Mouse (Mus musculus): ENCODE data around the gene Fam234b. TPM values are rescaled to one million over a fixed set of nuclear protein-coding genes. Genes with fewer than 3 reads are reported as not detected.

Fam234b gene
- polyA plus RNA-seq, 1 experiment from 2014 or later: 8.0 TPM

DNA sequence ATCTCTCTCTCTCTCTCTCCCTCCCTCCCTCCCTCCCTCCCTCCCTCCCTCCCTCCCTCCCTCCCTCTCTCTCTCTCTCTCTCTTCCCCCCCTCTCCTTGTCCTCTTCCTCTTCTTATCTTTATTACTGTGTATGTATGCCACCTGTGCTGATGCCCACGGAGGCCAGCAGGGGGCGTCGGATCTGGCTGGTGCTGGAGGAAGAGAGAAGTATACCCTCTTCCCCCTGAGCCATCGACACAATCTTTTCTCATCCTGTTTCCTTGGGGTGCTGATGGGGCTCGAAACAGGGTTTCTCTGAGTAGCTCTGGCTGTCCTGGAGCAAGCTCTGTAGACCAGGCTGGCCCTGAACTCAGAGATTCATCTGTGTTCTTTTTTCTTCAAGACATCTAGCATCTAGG is 14.9 kb upstream of the Fam234b start:
- WGBS: 47% methylated on average over 5 of the region's 5 CpGs
- no peak for ATAC-seq (ENCODE audit: extremely low read depth, insufficient number of reproducible peaks, low FRiP score, low TSS enrichment)
- Histone ChIP-seq H3K9ac (no peak overlapping the region), H3K4me3 (no peak overlapping the region), H3K27ac (replicated peaks) (no peak overlapping the region), H3K4me2 (no peak overlapping the region), H3K4me1 (0 out of 2 replicates have a peak, but pooled peaks cover 5% of the 10 kb centered on the region), H3K27me3 (replicated peaks) (peaks cover 22% of the 10 kb centered on the region; the same call in 1 of the 2 replicates), H3K9me3 (no peaks in the 10 kb centered on the region), H3K36me3 (no peaks in the 10 kb centered on the region)

DNA sequence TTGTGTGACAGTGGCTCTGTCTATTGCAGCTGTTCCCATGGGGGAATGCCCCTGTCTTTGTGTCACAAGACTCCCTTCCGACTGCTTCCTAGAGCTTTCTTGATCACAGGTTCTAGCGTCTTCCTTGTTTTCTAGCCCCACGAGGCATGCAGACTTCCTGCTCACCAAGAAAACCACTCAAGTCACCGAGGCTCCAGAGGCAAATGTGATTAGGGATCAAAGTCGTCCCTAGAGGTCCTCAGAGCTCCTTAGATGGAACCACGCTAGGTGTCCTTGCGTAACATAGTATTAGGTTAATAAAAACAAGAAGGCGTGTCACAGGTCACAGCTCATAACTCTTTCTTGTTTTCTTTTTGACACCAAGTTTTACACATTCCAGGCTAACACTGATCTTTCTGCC is 13.8 kb upstream of the Fam234b start:
- H3K27me3 ChIP-seq (replicated peaks): peaks cover 22% of the 10 kb centered on the region; the same call in 1 of the 2 replicates
- WGBS: 31% methylated on average over 8 of the region's 8 CpGs
- H3K9ac ChIP-seq: no peak overlapping the region
- H3K36me3 ChIP-seq: no peaks in the 10 kb centered on the region
- H3K4me3 ChIP-seq: no peak overlapping the region
- H3K4me1 ChIP-seq: 0 out of 2 replicates have a peak, but pooled peaks cover 5% of the 10 kb centered on the region
- no peak overlapping the region for H3K27ac ChIP-seq (replicated peaks)
- no peak overlapping the region for H3K4me2 ChIP-seq
- no peak for ATAC-seq (ENCODE audit: extremely low read depth, insufficient number of reproducible peaks, low FRiP score, low TSS enrichment)
- H3K9me3 ChIP-seq: no peaks in the 10 kb centered on the region

DNA sequence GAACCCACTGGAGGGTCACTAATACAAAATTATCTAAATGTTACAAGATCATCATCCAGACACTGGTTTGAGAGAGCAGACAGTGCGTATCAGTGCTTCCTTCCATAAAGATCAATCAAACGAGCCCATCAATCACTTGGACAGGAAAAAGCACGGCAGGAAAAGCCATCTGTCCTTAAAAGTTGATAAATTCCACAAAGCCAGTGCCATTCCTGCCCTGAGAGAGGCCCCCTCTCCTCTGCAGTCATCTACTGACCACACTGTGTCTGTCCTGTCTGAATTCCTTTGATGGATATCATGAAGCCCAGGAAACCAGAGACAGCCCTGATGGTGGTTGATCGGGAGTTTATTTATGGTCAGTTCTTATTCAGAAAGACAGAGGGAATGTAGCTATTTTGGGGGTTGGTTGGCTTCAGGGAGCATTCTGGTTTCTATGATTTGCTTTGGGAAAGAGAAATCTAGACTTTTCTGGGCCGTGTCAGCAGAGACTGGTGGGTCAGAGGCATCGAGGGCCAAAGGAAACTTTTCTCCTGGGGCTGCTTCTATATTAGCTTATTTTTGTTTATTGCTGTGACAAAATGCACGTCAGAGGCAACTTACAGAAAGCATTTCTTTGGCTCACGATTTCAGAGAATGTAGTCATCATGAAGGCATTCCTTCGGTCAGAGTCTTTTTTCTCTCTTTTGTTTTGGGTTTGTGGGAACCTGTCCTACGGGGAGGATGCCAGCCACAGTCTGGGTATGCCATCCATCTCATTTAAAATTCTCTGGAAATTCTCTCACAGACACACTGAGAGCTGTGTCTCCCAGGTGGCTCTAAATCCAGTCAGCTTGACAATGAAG is 10.5 kb upstream of the Fam234b start:
- no peak overlapping the region for H3K4me3 ChIP-seq
- no peak overlapping the region for H3K27ac ChIP-seq (replicated peaks)
- H3K4me2 ChIP-seq: no peak overlapping the region
- no peaks in the 10 kb centered on the region for H3K36me3 ChIP-seq
- WGBS: 54% methylated on average over 10 of the region's 10 CpGs
- no peak overlapping the region for H3K9ac ChIP-seq
- H3K27me3 ChIP-seq (replicated peaks): no peaks in the 10 kb centered on the region
- 0 out of 2 replicates have a peak, but pooled peaks cover 5% of the 10 kb centered on the region for H3K4me1 ChIP-seq
- no peak for ATAC-seq (ENCODE audit: extremely low read depth, insufficient number of reproducible peaks, low FRiP score, low TSS enrichment)
- no peaks in the 10 kb centered on the region for H3K9me3 ChIP-seq

GRCm38 (mm10) chr6:135188629-135189028 is 9.1 kb upstream of the Fam234b start:
- WGBS: 62% methylated on average over 4 of the region's 4 CpGs
- Histone ChIP-seq H3K4me3 (no peak overlapping the region), H3K9ac (no peak overlapping the region), H3K27ac (replicated peaks) (no peak overlapping the region), H3K27me3 (replicated peaks) (no peaks in the 10 kb centered on the region), H3K4me2 (no peak overlapping the region), H3K9me3 (no peaks in the 10 kb centered on the region), H3K36me3 (no peaks in the 10 kb centered on the region), H3K4me1 (peaks cover 14% of the 10 kb centered on the region)
- no peak for ATAC-seq (ENCODE audit: extremely low read depth, insufficient number of reproducible peaks, low FRiP score, low TSS enrichment)

DNA sequence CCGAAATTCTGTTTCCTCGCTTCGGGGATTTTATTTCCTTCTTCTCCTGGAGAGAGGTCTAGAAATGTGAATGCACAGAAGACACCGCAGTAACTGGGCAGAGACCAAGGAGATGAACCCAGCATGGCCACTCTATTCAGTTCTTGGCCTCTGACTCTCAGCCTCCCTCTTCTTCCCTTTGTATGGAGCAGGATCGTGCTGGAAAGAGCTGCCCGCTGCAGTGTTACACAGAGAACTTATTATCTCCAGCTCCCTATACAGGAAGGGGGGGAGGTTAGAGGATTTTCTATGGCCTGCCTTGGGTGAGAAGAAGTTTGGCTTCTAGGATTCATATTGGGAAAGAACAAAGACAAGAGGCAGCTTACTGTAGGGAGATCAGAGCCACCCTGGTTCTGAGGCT is 7.7 kb upstream of the Fam234b start:
- Histone ChIP-seq H3K27me3 (replicated peaks) (no peaks in the 10 kb centered on the region; the same call in 1 of the 2 replicates), H3K4me3 (no peak overlapping the region), H3K27ac (replicated peaks) (no peak overlapping the region), H3K36me3 (no peaks in the 10 kb centered on the region), H3K9ac (no peak overlapping the region), H3K4me2 (no peak overlapping the region), H3K4me1 (peaks cover 22% of the 10 kb centered on the region), H3K9me3 (no peaks in the 10 kb centered on the region)
- WGBS: 69% methylated on average over 6 of the region's 6 CpGs
- ATAC-seq (ENCODE audit: extremely low read depth, insufficient number of reproducible peaks, low FRiP score, low TSS enrichment): no peak

- no peak overlapping the region for H3K4me2 ChIP-seq
- ATAC-seq (ENCODE audit: extremely low read depth, insufficient number of reproducible peaks, low FRiP score, low TSS enrichment): no peak
- H3K27ac ChIP-seq (replicated peaks): no peak overlapping the region
These were observed 5.9 kb upstream of the Fam234b start for GRCm38 (mm10) chr6:135191906-135192305.

DNA sequence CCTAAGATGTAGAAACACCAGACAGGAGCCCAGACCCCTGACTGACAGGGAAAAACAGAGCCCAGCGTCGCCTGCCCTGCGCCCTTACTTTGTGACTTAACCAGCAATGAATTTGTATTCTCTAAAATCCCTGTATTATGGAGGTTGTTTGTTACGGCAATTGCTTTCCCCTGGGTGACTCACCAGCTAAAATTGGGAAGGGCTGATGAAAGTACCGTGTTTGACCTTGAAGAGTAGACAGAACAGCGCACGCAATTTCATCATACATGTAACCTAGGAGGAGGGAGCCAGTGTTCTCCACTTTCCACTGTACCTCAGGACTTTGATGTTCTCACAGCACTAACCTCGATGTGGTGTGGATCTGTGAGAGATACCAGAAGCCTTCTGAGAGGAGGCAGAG is 4.8 kb upstream of the Fam234b start:
- Histone ChIP-seq H3K9ac (no peak overlapping the region), H3K9me3 (no peaks in the 10 kb centered on the region), H3K27ac (replicated peaks) (no peak overlapping the region), H3K4me2 (no peak overlapping the region), H3K36me3 (no peaks in the 10 kb centered on the region), H3K4me3 (no peak overlapping the region), H3K4me1 (peaks cover 21% of the 10 kb centered on the region), H3K27me3 (replicated peaks) (peaks cover 4% of the 10 kb centered on the region; the same call in 1 of the 2 replicates)
- no peak for ATAC-seq (ENCODE audit: extremely low read depth, insufficient number of reproducible peaks, low FRiP score, low TSS enrichment)
- WGBS: 78% methylated on average over 8 of the region's 8 CpGs

More at GRCm38 (mm10) chr6:135191906-135192305, 5.9 kb upstream of the Fam234b start:
- H3K9me3 ChIP-seq: no peaks in the 10 kb centered on the region
- no peaks in the 10 kb centered on the region for H3K36me3 ChIP-seq
- H3K4me3 ChIP-seq: no peak overlapping the region
- peaks cover 4% of the 10 kb centered on the region; the same call in 1 of the 2 replicates for H3K27me3 ChIP-seq (replicated peaks)
- peaks cover 21% of the 10 kb centered on the region for H3K4me1 ChIP-seq
- 74% methylated on average over 1 of the region's 1 CpGs for WGBS
- no peak overlapping the region for H3K9ac ChIP-seq

DNA sequence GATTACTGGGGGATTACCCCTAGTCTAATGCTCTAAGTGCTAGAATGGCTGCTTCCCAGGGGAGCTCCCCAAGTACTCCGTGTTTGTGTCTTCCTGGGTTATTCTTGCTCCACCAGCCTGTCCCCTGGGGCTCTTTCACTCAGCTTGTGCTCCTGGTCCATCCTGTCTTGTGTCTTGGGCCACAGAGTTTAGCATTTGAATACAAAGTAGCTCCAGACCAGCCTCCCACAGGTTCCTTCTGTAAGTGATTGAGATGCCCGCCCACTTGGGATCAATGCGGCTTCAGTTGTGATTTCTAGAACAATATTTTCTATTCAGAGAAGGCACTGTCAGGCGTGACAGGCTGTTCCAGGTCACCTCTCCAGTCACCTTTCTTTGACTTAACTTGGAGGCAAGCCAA is 4.0 kb upstream of the Fam234b start:
- Histone ChIP-seq H3K4me2 (no peak overlapping the region), H3K4me1 (peaks cover 26% of the 10 kb centered on the region), H3K4me3 (no peak overlapping the region), H3K9ac (no peak overlapping the region), H3K27ac (replicated peaks) (no peak overlapping the region), H3K27me3 (replicated peaks) (peaks cover 4% of the 10 kb centered on the region; the same call in 1 of the 2 replicates), H3K36me3 (no peaks in the 10 kb centered on the region), H3K9me3 (no peaks in the 10 kb centered on the region)
- 45% methylated on average over 4 of the region's 4 CpGs for WGBS
- ATAC-seq (ENCODE audit: extremely low read depth, insufficient number of reproducible peaks, low FRiP score, low TSS enrichment): no peak

DNA sequence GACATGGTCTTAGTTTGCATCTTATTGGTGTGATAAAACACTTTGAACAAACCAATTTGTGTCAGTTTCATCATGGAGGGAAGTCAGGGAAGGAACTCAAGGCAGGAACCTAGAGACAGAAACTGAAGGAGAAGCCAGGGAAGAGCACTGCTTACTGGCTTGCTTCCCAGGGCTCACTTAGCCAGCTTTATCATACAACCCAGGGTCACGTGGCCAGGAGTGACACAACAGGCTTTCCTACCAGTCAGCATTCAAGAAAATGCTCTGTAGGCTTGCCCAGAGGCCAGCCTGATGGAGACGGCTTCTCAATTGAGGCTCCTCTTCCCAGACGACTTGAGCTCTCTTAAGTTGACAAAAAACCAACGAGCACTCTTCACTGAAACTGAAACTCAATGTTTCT is 2.9 kb upstream of the Fam234b start:
- ATAC-seq (ENCODE audit: extremely low read depth, insufficient number of reproducible peaks, low FRiP score, low TSS enrichment): no peak

DNA sequence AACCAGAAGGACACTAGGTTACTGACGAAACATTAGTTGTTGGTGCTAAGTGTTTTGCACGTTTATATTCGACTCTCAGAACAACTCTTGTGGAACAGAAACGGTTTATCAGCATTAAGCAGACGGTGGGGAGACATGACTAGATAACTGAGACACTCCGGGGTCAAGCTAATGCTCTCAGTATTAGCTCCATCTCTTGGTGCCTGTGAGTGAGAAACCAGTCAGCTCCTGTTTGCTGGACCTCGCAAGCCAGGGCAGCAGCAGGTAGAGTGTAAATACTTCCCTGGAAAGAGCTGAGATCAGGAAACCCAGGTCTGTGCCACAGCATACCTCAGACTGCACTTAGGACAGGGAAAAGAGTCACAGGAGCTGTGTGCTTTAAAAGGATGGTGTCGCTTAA is 1.1 kb upstream of the Fam234b start:
- Histone ChIP-seq H3K4me1 (peaks cover 28% of the 10 kb centered on the region), H3K9ac (no peak overlapping the region), H3K27ac (replicated peaks) (no peak overlapping the region; the same call in 1 of the 2 replicates), H3K4me2 (peak overlapping the region; percentile 94), H3K4me3 (peak overlapping the region; percentile 14; the same call in 1 of the 2 replicates), H3K27me3 (replicated peaks) (peaks cover 4% of the 10 kb centered on the region; the same call in 1 of the 2 replicates), H3K36me3 (no peaks in the 10 kb centered on the region), H3K9me3 (no peaks in the 10 kb centered on the region)
- 30% methylated on average over 8 of the region's 8 CpGs for WGBS
- no peak for ATAC-seq (ENCODE audit: extremely low read depth, insufficient number of reproducible peaks, low FRiP score, low TSS enrichment)

More for the DNA sequence above, 2.9 kb upstream of the Fam234b start:
- H3K9me3 ChIP-seq: no peaks in the 10 kb centered on the region
- peaks cover 4% of the 10 kb centered on the region; the same call in 1 of the 2 replicates for H3K27me3 ChIP-seq (replicated peaks)
- no peak overlapping the region for H3K4me2 ChIP-seq
- no peak overlapping the region for H3K4me3 ChIP-seq
- peaks cover 28% of the 10 kb centered on the region for H3K4me1 ChIP-seq
- H3K36me3 ChIP-seq: no peaks in the 10 kb centered on the region
- no peak overlapping the region for H3K9ac ChIP-seq
- no peak overlapping the region for H3K27ac ChIP-seq (replicated peaks)
- WGBS: 71% methylated on average over 4 of the region's 4 CpGs

DNA sequence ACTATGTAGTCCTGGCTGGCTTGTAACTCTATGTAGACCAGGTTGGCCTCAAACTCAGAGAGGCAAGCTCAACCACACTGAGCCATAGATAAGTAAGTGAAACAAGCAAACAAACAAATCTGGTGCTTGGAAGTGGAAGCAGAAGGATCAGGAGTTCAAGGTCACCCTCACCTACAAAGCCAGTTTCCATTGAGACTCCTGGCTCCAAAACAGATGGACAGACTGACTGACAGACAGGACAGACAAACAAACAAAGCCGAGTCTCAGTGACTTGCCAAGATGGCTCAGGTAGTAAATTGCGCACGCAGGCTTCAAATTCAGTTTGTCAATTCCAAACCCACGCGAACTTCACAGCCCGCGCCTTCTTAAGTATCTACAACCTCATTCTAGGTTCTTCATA is 331 bp upstream of the Fam234b start:
- Histone ChIP-seq H3K4me1 (peaks cover 28% of the 10 kb centered on the region), H3K36me3 (no peaks in the 10 kb centered on the region), H3K9me3 (no peaks in the 10 kb centered on the region), H3K4me3 (peak overlapping the region; percentile 94), H3K9ac (peak overlapping the region; percentile 90), H3K4me2 (peak overlapping the region; percentile 94), H3K27ac (replicated peaks) (peak overlapping the region; percentile 48), H3K27me3 (replicated peaks) (peaks cover 4% of the 10 kb centered on the region; the same call in 1 of the 2 replicates)
- WGBS: 18% methylated on average over 7 of the region's 7 CpGs
- ATAC-seq (ENCODE audit: extremely low read depth, insufficient number of reproducible peaks, low FRiP score, low TSS enrichment): no peak
